Mouse (Mus musculus): ENCODE measurements at regions not wholly inside any gene's neighbourhood (a gene's known extent, or its start where the extent isn't known, plus 50 kb on each side); places are given as distances from the start of the nearest gene placed in this dataset.
A peak's percentile ranks its signal among the peaks of the same experiment; 100 is the strongest.

DNA sequence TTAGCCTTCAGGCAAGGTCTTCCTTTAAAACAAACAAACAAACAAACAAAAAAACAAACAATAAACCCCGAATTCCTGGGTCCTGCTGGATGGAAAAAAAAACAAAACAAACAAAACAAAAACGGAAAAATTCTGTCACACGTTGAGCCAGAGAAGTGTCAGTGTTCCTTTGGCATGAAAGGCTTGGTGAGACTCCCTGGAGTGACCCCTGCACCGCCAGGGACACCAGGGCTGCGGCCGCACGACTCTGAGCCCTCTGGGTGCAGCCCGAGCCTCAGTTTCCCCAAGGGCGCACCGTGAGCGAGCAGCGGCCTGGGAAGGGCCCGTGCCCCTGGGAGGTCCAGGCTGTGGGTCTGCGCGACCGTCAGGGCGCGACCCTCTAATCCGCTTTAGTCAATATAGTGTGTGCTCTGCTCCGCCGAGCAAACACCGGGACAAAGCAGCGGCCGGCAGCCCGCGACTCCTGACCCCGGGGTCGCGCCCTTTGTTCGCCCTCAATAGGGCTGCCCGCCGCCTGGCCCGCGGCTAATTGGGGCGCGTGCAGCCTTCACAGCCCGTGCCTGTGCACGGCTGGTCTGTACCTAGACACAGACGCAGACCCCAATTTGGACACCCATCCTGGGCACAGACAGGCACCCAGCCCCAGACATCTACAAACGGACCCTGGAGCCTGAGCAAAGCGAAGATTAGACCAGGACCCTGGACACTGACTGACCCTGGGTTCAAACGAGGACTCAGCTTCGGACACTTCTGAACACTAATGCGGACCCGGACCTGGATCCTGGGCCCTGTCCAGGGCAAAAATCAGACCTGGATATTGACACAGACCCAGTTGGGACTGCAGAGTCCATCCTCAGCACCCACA lies 74.0 kb upstream of the Ppara start:
- DNase-seq: no peak

DNA sequence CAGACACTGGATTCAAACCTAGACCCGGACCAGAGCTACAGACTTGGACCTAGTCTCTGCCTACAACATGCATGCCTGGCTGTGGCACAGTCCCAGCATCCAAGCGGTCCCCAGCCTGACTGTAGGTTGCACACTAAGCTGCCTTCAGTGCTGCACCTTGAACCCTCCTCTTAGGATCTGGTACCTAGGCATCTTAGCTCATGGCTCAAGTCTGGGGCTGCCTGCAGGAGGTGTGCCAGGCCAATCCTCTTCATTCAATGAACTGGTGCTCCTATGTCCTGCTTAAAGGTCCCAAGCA lies 73.4 kb upstream of the Ppara start:
- DNase-seq: no peak

DNA sequence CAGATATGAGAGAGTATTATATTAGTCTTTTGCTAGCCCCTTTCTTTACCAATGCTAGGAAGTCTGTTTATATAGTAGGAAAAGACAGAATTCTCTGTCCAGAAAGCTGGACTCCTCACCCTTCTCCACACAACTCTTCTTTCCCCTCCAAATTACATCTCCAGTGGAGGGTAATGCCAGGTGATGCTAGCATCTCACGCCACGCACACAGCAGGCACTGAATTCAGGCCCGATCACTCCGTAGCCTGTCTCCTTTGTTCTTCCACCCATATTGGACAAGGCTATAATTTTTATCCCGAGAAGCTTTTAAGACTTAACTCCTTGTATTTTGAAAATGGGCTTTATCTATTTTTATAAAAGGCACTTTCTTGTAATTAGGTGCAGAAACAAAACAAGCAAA lies 73.0 kb upstream of the Ppara start:
- DNase-seq: no peak

DNA sequence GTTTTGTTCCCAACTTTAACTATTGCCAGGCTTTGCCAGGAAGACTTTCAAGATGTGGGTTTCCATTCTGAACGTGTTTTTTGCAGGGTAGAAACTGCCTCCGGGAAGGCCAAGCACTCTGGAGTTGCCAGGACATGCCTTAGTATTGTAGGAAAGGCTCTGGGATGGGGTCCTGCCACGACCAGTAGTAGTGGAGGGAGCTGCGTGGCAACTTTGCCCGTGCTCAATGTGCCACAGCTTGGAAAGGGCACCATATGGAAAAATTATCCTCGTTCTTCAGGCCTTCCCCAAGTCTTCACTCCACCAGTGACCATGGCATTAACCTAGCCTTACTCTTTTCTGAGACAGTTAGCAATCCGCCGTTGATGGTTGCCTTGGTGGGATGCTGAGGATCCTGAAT lies 72.5 kb upstream of the Ppara start:
- DNase-seq: no peak

DNA sequence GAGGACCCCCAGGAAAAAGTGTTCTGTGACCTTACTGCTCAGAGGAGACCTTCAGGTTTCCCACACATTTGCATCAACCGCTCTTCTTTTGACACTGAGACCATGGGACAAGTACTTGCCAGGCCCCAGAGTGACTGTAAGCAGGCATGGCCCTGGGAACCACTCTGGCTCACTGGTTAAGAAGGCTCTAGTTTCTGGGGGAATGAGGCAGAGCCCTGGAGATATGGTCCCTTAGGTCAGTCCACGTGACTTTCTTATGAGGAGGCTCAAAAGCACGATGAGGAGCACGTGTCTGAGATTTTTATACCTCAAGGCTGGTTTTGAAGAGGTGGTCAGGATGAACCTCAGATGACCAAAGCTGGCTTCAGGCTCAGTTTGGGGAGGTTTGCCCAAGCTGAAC lies 72.1 kb upstream of the Ppara start:
- no peak for DNase-seq

DNA sequence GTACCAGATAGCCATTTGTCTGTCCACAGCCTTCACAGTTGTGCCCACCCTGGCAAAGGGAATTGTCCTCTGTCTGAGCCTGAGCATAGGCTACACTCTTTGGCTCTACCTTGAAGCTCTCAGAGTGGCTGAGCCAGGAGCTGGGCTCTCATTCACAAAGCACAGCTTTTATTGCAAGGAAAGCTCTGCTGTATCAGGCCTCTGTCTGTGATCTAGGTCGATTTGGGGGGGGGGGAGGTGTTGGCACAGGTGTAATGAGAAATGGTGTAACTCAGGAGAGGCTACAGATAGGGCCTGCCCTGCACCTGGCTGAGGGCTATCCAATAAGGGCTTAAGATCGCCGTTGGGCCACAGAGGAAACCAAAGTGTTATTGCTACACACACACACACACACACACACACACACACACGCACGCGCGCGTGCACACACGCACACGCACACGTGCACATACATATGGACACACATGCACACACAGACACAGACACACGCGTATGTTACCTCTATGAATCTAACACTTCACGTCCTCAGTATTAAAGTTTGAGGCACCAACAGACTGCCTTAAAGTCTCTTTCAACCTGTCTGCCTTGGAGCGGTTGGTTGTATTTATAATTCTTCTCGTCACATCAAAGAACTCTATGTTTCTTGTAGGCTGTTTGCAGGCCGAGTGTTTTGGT lies 70.9 kb upstream of the Ppara start:
- DNase-seq: no peak

DNA sequence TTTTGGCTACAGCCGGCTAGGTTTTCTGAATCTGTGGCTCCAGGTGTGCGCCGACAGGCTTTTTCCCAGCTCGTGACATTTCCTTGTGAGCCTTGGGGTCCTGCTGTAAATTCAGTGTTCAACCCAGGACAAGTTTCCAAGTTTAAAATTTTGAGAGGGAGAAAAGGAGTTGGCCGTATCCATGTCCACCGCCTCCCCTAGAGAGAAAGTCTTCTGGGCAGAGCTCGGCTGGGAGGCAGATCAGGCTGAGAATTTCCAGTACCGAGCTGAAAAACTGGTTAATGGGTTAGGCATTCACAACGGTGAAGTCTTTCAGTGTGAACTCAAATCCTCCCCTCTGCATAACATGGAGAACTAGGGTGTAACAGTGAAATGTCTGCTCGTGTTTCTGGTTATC lies 70.4 kb upstream of the Ppara start:
- peak; percentile 73 for DNase-seq

DNA sequence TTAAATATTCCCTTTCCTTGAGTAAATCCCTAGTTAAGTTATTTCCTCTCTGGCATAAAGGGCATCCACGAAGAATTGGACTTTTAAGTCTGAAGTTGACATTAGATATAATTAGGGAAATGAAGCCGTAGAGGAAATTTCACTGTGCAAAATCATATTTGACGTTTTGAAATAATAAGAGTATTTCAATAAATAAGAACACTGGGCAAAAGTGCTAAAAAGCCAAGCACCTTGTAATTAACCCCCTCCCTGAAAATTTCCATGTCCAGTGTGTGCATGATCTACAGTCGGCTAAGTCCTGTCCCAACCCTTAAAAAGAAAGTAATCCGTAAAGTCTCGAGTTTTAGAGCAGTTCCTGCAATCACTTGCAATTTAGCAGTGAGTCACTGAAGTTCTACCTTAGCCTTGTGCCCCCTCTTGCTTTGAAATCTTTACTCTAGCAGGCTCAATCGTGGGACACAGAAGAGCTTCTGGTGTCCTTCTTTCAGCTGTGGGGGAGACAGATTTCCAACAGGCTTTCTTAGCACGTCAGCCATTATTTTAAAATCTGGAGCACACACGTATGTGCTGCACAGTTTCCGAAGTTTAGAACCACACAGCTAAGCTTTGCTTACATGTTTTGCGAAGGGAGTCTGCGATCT lies 69.5 kb upstream of the Ppara start:
- no peak for DNase-seq

DNA sequence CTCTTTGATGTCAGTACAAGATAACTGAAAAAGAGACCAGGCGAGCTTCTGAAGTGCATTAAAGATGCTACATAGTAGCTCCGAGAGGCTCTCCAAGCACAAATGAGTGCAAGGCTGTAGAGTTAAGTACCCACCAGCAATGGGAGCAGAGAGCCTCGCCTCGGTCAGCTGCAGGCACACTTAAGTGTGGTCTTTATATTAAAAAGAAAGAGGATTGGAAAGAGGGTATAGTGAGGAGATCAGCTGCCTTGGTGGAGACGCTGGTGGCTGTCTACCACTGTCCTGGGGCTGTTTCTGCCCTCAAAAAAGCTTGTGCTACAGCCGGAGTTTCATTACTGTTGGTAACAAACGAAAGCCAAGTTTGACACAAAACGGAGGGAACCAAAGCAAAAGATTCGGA lies 68.3 kb upstream of the Ppara start:
- DNase-seq: no peak

DNA sequence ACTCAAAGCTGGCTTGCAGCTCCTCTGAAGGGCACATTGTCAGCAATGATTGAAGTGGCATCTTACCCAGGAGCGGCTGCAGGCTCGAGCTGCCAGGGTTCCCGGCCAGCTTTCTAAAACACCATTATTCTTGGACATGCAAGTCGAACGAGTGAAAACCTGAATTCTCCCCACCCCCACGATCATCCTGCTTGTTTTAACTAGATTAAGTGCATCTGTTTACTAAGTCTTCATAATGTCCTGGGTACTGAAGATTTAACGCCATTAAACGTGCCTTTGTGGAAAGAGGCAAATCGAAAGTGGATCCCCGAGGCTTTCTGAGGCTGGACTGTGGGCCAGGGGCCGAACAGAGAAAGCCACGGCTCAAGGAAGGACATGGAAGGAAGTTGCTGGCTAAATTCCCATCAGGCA lies 67.4 kb upstream of the Ppara start:
- DNase-seq: peak; percentile 73

DNA sequence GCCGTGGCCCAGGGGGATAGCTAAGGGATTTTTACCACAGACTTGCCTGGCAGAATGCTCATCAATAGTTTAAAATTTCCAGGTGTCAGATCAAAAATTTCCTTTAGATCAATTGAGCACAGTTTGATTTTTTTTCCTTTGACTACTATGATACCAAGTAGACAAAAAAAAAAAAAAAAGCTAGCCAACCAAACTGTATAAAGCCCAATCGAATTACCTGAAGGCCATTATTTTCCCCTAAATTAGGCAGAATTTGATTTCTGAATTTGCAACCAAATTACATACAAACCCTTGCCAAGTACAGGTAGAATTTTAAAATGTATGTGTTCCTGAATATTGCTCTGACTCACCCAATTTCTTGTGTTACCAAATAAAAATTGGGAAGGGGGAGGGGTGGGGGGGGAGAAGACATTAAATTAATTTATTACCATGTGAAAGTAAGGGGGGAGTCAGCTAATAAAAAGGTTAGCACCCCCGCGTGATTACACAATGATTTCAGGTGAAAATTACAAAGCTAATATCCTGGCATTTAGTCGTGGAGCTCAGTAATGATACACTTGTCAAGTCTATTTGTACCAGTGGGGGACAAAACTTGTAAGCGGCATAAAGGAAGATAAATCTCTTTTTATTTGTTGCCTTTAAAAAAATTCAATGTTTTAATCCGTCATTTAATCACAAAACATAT lies 66.7 kb upstream of the Ppara start:
- no peak for DNase-seq

DNA sequence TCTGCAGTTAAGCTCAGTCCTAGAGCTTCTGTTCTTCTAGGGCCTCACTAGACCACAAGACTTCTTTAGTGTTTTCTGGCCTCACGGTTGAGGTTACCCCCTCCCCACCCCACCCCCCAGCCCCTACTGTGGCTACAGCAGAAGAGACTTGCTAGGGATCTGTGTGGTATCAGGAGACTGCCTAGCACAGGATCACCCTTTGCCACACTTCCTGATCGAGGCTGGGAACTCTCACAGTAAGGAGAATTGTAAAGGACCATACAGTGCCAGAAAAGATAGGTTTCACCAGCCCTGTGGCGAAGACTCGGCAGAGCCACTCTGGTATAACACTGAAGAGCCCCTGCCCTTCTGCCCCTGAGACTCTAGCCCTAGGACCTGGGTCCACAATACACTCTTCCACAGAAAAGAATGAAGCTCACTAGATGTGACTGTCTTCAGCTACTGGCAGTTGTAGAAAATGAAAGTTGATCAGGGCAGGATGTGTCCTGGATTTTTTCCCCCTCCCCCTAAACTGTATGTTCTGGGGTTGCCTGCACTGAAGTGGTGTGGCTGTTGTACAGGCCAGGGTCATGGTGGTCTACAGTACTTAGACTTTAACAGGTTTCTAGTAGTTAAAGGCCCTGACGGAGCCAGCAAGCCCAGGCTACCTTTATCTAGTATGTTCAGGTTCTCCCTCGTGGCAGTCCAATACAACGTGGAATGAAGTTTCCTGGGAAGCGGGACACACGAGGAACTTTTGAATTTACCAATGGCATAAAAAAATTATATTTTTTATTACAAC lies 65.7 kb upstream of the Ppara start:
- no peak for DNase-seq

DNA sequence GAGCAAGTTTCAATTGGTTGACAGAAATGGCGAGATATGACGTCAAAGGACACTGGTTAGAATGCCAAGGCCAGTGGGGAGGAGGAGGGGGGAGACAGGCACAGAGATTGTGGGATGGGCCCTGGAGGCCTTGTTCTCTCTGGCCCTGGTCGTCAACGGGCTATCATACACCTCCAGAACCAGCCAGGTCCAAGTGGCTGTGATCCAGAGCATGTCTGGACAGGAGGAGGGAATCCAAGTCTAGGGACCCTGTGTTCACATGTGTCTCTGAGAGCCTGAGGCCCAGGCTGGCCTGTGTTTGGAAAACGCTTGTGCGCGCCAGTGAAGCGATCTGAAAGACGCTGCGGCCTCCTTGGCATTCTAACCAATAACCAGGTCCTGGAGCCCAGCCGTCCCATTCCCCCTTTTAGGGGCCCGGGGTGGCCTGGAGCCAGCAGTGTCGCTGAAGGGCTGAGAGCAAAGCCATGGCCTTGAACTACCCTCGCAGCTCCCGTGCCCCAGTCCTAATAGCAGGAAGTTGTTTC lies 65.1 kb upstream of the Ppara start:
- peak; percentile 87 for DNase-seq

DNA sequence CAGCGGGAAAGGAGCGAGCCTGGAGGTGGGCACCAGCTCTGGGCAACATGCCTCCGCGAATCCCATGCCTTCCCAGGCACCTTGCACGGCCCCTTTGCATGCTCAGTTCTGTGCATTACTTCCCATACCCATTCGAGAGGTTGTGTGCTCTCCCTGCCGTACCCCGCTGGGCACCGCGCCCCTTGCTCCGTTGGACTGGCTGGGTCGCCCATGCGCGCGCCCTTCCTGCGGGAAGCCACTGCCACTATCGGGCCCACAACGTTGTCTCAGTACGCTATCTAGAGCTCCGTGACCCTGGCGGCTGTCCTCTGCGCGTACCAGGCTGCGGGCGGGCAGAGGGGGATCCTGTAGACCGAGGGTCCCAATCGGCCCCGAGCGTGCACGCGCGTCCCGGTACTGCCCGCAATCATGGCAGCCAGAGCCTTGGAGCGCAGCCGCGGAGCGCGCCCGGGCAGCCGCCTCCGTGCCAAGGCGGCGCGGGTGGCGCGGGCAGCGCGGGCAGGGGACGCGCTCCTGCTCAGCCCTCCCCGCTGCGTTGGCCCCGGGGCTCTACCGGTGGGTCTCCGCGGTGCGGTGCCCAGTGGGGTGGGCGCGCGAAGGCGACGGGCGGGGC lies 64.5 kb upstream of the Ppara start:
- peak; percentile 85 for DNase-seq

DNA sequence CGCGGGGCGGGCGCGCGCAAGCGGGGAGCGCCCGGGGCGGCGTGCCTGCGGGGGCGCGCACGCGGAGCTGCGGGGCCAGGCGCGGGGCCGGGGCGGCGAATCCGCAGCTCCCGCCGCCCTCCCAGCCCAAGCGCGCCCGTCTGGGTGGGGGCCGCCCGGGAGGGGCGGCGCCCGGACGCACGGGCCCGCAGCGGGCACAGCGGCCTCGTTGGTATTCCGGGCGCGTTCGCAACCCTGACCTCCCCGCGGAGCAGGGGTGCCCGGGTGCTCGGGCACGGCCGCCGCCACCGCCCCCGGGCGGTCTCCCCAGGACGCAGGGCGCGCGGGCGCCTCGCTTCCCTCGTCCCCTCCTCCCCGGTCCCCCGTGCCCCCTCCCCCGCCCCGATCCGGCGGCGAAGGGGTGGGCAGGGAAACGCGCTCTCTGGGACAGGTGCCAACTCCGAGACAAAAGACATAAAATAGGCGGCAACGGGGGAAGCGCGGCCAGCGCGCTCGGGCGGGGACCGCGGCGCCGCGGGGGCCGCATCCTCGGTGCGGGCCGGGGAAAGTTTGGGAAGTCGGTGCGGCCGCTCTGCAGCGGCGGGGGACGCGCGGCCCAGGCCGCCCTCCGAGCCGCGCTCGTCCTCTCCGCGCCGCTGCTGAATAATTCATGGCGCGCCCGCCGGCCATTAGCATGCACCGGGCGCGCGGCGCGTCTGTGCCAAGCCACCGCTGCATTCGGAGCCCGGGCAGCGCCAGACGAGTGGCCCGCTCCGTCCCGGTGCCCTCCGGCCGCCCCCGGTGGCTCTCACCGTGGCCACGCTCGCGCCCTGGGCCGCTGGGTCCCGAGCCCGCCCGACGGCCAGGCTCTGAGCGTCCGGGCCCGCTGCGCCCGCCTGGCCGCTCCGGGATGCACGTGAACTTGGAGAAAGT lies 63.7 kb upstream of the Ppara start:
- DNase-seq: peak; percentile 95

DNA sequence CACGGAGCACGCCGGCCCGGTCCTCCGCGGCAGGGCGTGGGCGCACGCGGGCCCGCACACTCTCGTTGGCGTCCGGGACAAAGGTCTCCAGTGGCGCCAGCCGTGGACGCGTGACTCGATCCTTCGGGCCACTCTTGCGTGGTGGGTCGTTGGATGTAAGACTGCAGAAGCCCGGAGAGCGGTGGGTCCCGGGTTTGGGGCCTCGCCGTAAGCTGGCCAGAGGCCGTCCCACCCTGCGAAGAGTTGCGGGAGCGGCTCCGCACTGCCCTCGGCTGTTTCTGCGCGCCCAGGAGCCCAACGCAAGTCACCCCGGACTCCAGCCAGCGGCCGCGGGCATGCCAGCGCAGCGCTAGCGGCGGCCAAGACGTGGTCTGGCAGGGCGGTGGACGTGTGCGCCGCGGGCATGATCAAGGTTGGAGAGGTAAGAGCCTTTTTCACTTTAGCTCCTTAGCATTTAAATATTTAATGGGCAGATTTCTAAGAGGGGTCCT lies 63.0 kb upstream of the Ppara start:
- no peak for DNase-seq

DNA sequence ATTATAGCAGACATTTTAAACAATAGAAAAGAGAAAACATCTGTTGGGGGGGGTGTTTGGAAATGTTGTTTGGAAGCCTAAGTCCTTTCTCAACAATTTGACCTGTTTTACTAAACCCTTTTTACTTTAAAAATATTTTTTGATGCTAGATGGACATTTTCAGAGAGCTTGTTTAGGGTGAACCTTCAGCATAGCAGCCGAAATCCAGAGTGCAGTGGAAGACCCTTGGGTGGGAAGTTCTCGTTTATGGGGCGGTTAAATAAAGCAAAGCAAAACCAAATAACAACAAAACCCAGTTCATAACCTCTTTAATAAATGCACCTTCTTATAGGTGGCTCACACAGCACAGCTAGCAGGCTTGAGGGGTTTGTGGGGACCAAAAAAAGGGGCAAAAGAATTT lies 62.4 kb upstream of the Ppara start:
- DNase-seq: no peak

DNA sequence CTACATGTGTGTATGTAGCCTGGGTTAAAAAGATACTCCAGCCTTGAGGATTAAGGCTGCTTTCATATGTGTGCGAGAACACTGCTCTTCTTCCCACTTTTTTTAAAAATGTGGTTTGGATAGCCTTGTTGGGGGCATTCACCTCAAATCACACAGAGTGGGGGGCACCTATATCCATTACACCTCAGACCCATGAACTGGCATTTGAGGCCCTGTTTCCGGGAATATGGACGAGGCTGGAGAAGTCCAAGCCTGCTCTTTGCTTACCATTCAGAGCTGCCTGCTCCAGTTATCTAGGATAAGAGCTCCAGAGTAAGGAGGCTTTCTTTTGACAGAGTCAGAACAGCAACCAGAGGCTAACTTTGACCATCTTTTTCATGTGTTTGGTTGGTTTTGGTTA lies 61.9 kb upstream of the Ppara start:
- DNase-seq: no peak

DNA sequence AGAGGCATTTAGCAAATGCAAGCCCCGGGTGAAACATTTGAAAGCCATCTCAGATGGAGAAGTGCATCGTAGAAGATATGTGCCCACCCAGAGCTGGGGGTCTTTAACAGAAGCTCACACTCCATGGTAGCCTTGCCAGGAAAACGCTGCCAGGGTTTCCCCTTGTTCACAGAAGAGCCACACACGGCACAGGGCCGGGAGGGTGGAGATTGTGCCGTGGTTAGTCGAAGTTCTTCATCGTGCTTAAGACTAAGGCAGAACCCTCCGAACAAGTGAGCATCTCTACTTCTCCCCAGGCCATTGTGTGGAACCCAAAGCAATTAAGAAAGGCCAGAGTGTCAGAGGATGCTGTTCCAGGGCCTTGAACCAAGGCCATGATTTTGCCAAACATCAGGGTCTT lies 61.3 kb upstream of the Ppara start:
- DNase-seq: no peak

DNA sequence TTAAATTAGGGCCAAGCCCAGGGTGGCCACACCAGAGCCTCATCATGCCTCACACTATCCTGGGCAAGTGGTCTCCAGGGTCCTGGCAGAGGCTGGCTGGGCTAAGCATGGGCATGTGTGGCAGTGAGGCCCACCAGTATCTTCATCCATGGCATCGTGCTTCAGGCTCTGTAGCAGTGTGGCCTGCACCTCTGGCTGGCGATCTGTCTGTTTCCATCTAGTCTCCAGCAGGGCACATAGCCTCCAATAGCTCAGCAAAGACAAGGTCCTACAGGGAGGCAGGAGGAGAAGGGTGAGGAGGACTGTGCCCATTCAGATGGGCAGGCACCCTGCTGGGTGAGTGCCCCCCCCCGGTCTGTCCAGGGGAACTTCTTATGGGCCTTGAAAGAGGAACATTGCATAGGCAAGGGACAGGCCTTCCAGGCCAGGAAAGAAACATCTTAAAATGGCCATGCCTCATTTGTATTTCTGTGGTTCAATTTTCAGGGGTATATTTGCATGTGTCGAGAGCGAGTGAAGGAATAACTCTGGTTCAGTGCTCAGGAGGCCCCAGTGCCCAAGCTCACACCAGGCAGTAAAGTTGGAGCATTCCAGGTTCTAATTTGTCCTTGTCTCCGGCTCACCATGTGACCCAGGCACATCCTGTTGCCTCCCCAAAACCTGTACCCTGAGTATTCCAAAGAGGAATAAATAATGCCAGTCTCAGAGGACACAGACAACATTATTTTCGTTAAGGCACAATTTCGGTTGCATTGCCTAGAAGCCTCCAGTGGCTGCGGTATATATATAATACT lies 60.4 kb upstream of the Ppara start:
- peak; percentile 69 for DNase-seq

Measured in kidney, postnatal 14 days (tissue).